Mouse (Mus musculus) gastrocnemius, postnatal 14 days (tissue): ENCODE results near the gene Zbtb48. TPM values are rescaled to one million over a fixed set of nuclear protein-coding genes. Genes with fewer than 3 reads are reported as not detected.

Experiments
- DNase-seq: peaks from one replicate; pipeline ENCODE4 v3.0.0; 2021; ENCODE audit warnings: mixed read lengths
- intact Hi-C: fragments of 180-260 bp; cut with DNase I; formaldehyde crosslinking; loops from one replicate; pipeline ENCODE4 v1.15.1; 2025; ENCODE audit warnings: low total_unique reads
- long read RNA-seq, 2 experiments: library from polyadenylated mRNA; stranded (forward); transcript quantifications; one replicate each; pipeline ENCODE4 v2.0.0; 2021
- total RNA-seq, 2 experiments: library from RNA; stranded (reverse); gene quantifications; 2 replicates each; pipeline ENCODE4 v1.2.3; 2021

Gene Zbtb48
- total RNA-seq = 1 to 10 TPM; 1.8 to 3.3 TPM
- long read RNA-seq, experiment 1, partial matches to known transcripts = 1 of 5 reads
- long read RNA-seq, experiment 1, other reads (novel, unspliced or antisense) = 1 of 5 reads
- long read RNA-seq, experiment 2, partial matches to known transcripts = 1 of 2 reads
- long read RNA-seq, experiment 2, other reads (novel, unspliced or antisense) = 0 of 2 reads

GRCm38 (mm10) chr4:152027524-152027923 is at the start of gene Zbtb48:
Gene Zbtb48 (minus strand): TSS chr4:152027671.
- DNase-seq = peak; percentile 97
- intact Hi-C loops = loop anchor here (2.0 kb wide), 1 partner anchor 45 kb away; no protein-coding TSS in a partner anchor

GRCm38 (mm10) chr4:152077191-152077590 is 49.7 kb upstream of the Zbtb48 start:
- intact Hi-C loops = no loop called here
- no peak for DNase-seq

GRCm38 (mm10) chr4:152074548-152074947 is 47.1 kb upstream of the Zbtb48 start:
- intact Hi-C loops = no loop called here

GRCm38 (mm10) chr4:152073715-152074114 is 46.2 kb upstream of the Zbtb48 start:
- no peak for DNase-seq
- intact Hi-C loops = no loop called here

More at GRCm38 (mm10) chr4:152074548-152074947, 47.1 kb upstream of the Zbtb48 start:
- DNase-seq = no peak

GRCm38 (mm10) chr4:152072655-152073054 is 45.2 kb upstream of the Zbtb48 start:
- no peak for DNase-seq

GRCm38 (mm10) chr4:152072121-152072601 is 44.7 kb upstream of the Zbtb48 start, which contains the start of gene Plekhg5:
Gene Plekhg5 (plus strand): TSS chr4:152072498.
- DNase-seq = peak; percentile 73
- intact Hi-C loops = no loop called here

More at GRCm38 (mm10) chr4:152072655-152073054, 45.2 kb upstream of the Zbtb48 start:
- intact Hi-C loops = no loop called here

GRCm38 (mm10) chr4:152070494-152071396 is 43.3 kb upstream of the Zbtb48 start:
- intact Hi-C loops = no loop called here
- no peak for DNase-seq

GRCm38 (mm10) chr4:152069245-152069644 is 41.8 kb upstream of the Zbtb48 start:
- intact Hi-C loops = no loop called here
- DNase-seq = no peak

- intact Hi-C loops = no loop called here
- peak; percentile 49 for DNase-seq
Measured at GRCm38 (mm10) chr4:152068166-152068724, 40.8 kb upstream of the Zbtb48 start.

- DNase-seq = no peak
- intact Hi-C loops = no loop called here
Measured at GRCm38 (mm10) chr4:152067280-152067679, 39.8 kb upstream of the Zbtb48 start.

GRCm38 (mm10) chr4:152062390-152063110 is 35.1 kb upstream of the Zbtb48 start:
- DNase-seq = peak; percentile 66
- intact Hi-C loops = no loop called here

GRCm38 (mm10) chr4:152044609-152045008 is 17.1 kb upstream of the Zbtb48 start:
- intact Hi-C loops = loop anchor here (5.0 kb wide), 1 partner anchor 48 kb away; no protein-coding TSS in a partner anchor
- DNase-seq = no peak

- DNase-seq = no peak
- intact Hi-C loops = loop anchor here (5.0 kb wide), 1 partner anchor 49 kb away; no protein-coding TSS in a partner anchor
Measured at GRCm38 (mm10) chr4:152043171-152043570, 15.7 kb upstream of the Zbtb48 start.

GRCm38 (mm10) chr4:152041924-152042641 is 14.6 kb upstream of the Zbtb48 start:
- intact Hi-C loops = loop anchor here (5.0 kb wide), 1 partner anchor 50 kb away; no protein-coding TSS in a partner anchor
- no peak for DNase-seq

GRCm38 (mm10) chr4:152039831-152040310 is 12.4 kb upstream of the Zbtb48 start:
- intact Hi-C loops = loop anchor here (5.0 kb wide), 1 partner anchor 52 kb away; no protein-coding TSS in a partner anchor
- DNase-seq = no peak

- intact Hi-C loops = no loop called here
- peak; percentile 94 for DNase-seq
Measured at GRCm38 (mm10) chr4:152038985-152039830, 11.7 kb upstream of the Zbtb48 start, which contains the start of gene Nol9. Gene Nol9 (plus strand): TSS chr4:152039321.

- intact Hi-C loops = no loop called here
- peak; percentile 43 for DNase-seq
Measured at GRCm38 (mm10) chr4:152038225-152038984, 10.9 kb upstream of the Zbtb48 start, which contains the start of gene Tas1r1. Gene Tas1r1 (minus strand): TSS chr4:152038568.
